Mouse (Mus musculus): ENCODE measurements around the gene Gpr68.

GRCm38 (mm10) chr12:100862272-100862671 lies 45.7 kb downstream of the Gpr68 start:
- TF ChIP-seq GATA1 (IDR thresholded peaks at IDR 0.05; ENCODE audit: borderline replicate concordance, low read length) = no peak
- TF ChIP-seq FLI1 (IDR thresholded peaks at IDR 0.05; ENCODE audit: low read length) = no peak

All from megakaryocyte, embryonic 14.5 days (primary cell).